Mouse (Mus musculus): ENCODE data around the gene Cd300e. TPM values are rescaled to one million over a fixed set of nuclear protein-coding genes. Genes with fewer than 3 reads are reported as not detected.
"Not testable (repeated sequence)": the region's sequence is repeated elsewhere in the genome, so short reads cannot be mapped to it uniquely, and the experiment has no call there.

Cd300e gene
- polyA plus RNA-seq, 1 experiment from 2014 or later: 1.1 TPM

- no peaks in the 10 kb centered on the region for H3K4me1 ChIP-seq (ENCODE audit: insufficient read depth)
- H3K27me3 ChIP-seq (ENCODE audit: insufficient read depth, low read length): no peaks in the 10 kb centered on the region
- no peaks in the 10 kb centered on the region for H3K36me3 ChIP-seq (replicated peaks; ENCODE audit: insufficient read depth, low read length)
- ATAC-seq (no peak), DNase-seq (no peak)
- no peak within 1 kb of the TSS for H3K4me2 ChIP-seq (ENCODE audit: low read depth, low read length)
- no peak within 1 kb of the TSS for H3K4me3 ChIP-seq (ENCODE audit: low read depth, low read length)
- WGBS (ENCODE audit: insufficient replicate concordance): 48% methylated on average over 2 of the region's 2 CpGs
- no peak for TF ChIP-seq EP300 (IDR thresholded peaks at IDR 0.05; ENCODE audit: low read depth)
- no peak for TF ChIP-seq CTCF (IDR thresholded peaks at IDR 0.05; ENCODE audit: low read depth)
- no peak within 1 kb of the TSS for H3K27ac ChIP-seq (ENCODE audit: low read depth)
- no peak within 1 kb of the TSS for H3K9ac ChIP-seq (replicated peaks)
- no peaks in the 10 kb centered on the region for H3K9me3 ChIP-seq (ENCODE audit: low read length)
Measured at GRCm38 (mm10) chr11:115048259-115048658, 13.7 kb downstream of the Cd300e start, which contains the start of gene Cd300ld3. TSS of gene Cd300ld3 (minus strand) at chr11:115048409.

GRCm38 (mm10) chr11:115037669-115038068, 24.3 kb downstream of the Cd300e start, which contains the start of gene Cd300ld5:
TSS of gene Cd300ld5 (minus strand) at chr11:115037769.
- not testable (repeated sequence) for H3K4me2 ChIP-seq (ENCODE audit: low read depth, low read length); DNase-seq; H3K27ac ChIP-seq (ENCODE audit: low read depth); H3K4me1 ChIP-seq (ENCODE audit: insufficient read depth); ATAC-seq; H3K27me3 ChIP-seq (ENCODE audit: insufficient read depth, low read length); H3K9ac ChIP-seq (replicated peaks); H3K36me3 ChIP-seq (replicated peaks; ENCODE audit: insufficient read depth, low read length); H3K9me3 ChIP-seq (ENCODE audit: low read length); H3K4me3 ChIP-seq (ENCODE audit: low read depth, low read length)
- WGBS (ENCODE audit: insufficient replicate concordance): no CpG with 5 or more reads among the region's 6 CpGs

DNA sequence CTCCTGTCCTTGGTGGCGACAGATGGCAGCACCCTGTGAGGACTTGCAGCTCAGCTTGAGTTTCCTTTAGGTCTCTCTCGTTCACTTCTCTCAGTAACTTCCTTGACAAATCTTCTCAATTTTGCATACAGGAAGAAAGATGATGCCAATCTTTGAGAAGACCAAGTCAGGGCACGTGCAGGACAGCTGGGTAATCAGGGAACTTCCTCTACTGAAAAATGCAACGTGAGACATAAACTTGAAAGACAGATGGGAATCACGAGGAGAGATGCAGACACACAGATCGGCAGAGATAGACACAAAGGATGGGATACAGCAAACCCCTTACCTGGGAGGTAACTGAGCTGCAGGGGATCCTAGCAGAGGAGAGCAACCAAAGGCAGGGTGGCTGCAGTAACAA, 35.1 kb downstream of the Cd300e start, which contains the start of gene Cd300ld4:
Gene Cd300ld4 (minus strand): TSS at position 101 of the 400 bp plus-strand sequence.
- H3K27me3 ChIP-seq (ENCODE audit: insufficient read depth, low read length); H3K9me3 ChIP-seq (ENCODE audit: low read length); DNase-seq; H3K9ac ChIP-seq (replicated peaks); H3K36me3 ChIP-seq (replicated peaks; ENCODE audit: insufficient read depth, low read length); H3K4me3 ChIP-seq (ENCODE audit: low read depth, low read length); H3K4me2 ChIP-seq (ENCODE audit: low read depth, low read length); H3K4me1 ChIP-seq (ENCODE audit: insufficient read depth); H3K27ac ChIP-seq (ENCODE audit: low read depth); ATAC-seq: not testable (repeated sequence)
- WGBS (ENCODE audit: insufficient replicate concordance): no CpG with 5 or more reads among the region's 6 CpGs

- DNase-seq; H3K27ac ChIP-seq (ENCODE audit: low read depth); H3K9ac ChIP-seq (replicated peaks); H3K36me3 ChIP-seq (replicated peaks; ENCODE audit: insufficient read depth, low read length); H3K4me3 ChIP-seq (ENCODE audit: low read depth, low read length); H3K4me2 ChIP-seq (ENCODE audit: low read depth, low read length); H3K27me3 ChIP-seq (ENCODE audit: insufficient read depth, low read length); H3K9me3 ChIP-seq (ENCODE audit: low read length); H3K4me1 ChIP-seq (ENCODE audit: insufficient read depth); ATAC-seq: not testable (repeated sequence)
- no CpG with 5 or more reads among the region's 7 CpGs for WGBS (ENCODE audit: insufficient replicate concordance)
Measured at GRCm38 (mm10) chr11:115016093-115016492, 45.9 kb downstream of the Cd300e start, which contains the start of gene Cd300ld2. TSS of gene Cd300ld2 (minus strand) at chr11:115016193.

DNA sequence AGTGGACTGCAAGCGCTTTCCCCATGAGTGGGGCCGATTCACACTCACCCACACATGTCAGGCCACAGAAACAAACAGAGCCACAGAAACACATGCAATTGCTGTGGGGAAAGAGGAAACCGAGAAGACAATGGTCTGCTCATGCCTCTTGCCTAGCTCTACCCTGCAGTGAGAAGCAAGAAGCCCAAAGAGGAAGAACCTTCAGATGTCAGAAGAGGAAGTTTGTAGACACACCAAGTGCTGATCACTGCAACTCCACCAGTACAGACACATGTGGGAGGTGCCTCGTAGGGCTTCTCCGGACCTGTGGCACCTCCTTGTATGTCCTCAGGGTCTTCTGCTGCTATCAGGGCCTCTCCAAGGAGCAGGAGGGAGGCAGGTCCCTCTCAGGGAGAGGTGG, 57.9 kb downstream of the Cd300e start:
- H3K4me2 ChIP-seq (ENCODE audit: low read depth, low read length): no peak overlapping the region
- H3K27me3 ChIP-seq (ENCODE audit: insufficient read depth, low read length): no peaks in the 10 kb centered on the region
- H3K4me3 ChIP-seq (ENCODE audit: low read depth, low read length): no peak overlapping the region
- no peaks in the 10 kb centered on the region for H3K9me3 ChIP-seq (ENCODE audit: low read length)
- peak overlapping the region; percentile 70 for H3K27ac ChIP-seq (ENCODE audit: low read depth)
- 37% methylated on average over 5 of the region's 5 CpGs for WGBS (ENCODE audit: insufficient replicate concordance)
- peak; percentile 55 for ATAC-seq
- TF ChIP-seq EP300 (IDR thresholded peaks at IDR 0.05; ENCODE audit: low read depth): no peak
- no peak for TF ChIP-seq CTCF (IDR thresholded peaks at IDR 0.05; ENCODE audit: low read depth)
- H3K4me1 ChIP-seq (ENCODE audit: insufficient read depth): 0 out of 2 replicates have a peak, but pooled peaks cover 5% of the 10 kb centered on the region
- no peak overlapping the region for H3K9ac ChIP-seq (replicated peaks)
- no peaks in the 10 kb centered on the region for H3K36me3 ChIP-seq (replicated peaks; ENCODE audit: insufficient read depth, low read length)
- peak; percentile 34 for DNase-seq

Other genes starting within 250 kb of the Cd300e start
- gene Gprc5c, start 211.0 kb downstream of the Cd300e start, polyA plus RNA-seq (2015; fragmentation: Nextera tagmentation; extraction: Ambion mirVana): 23.2 and 24.9 TPM in 2 replicates
- 7.7 and 9.7 TPM in 2 replicates for gene Cd300a, start 172.1 kb downstream of the Cd300e start, polyA plus RNA-seq (2015; fragmentation: Nextera tagmentation; extraction: Ambion mirVana)
- 1.8 and 2.5 TPM in 2 replicates for gene Cd300lb, start 127.8 kb downstream of the Cd300e start, polyA plus RNA-seq (2015; fragmentation: Nextera tagmentation; extraction: Ambion mirVana)
- gene Cd300c, start 93.0 kb downstream of the Cd300e start, polyA plus RNA-seq (2015; fragmentation: Nextera tagmentation; extraction: Ambion mirVana): 0.29 TPM in 1 of 2 replicates, not detected in the other
- gene Cd300ld, start 72.3 kb downstream of the Cd300e start, polyA plus RNA-seq (2015; fragmentation: Nextera tagmentation; extraction: Ambion mirVana): 2.2 and 2.4 TPM in 2 replicates
- 16.3 and 17.3 TPM in 2 replicates for gene Cd300c2, start 60.3 kb downstream of the Cd300e start, polyA plus RNA-seq (2015; fragmentation: Nextera tagmentation; extraction: Ambion mirVana)
- gene Cd300ld2, start 46.0 kb downstream of the Cd300e start, polyA plus RNA-seq (2015; fragmentation: Nextera tagmentation; extraction: Ambion mirVana): not detected in 2 replicates
- gene Cd300ld4, start 35.2 kb downstream of the Cd300e start, polyA plus RNA-seq (2015; fragmentation: Nextera tagmentation; extraction: Ambion mirVana): not detected in 2 replicates
- gene Cd300ld5, start 24.4 kb downstream of the Cd300e start, polyA plus RNA-seq (2015; fragmentation: Nextera tagmentation; extraction: Ambion mirVana): not detected in 2 replicates
- not detected in 2 replicates for gene Cd300ld3, start 13.8 kb downstream of the Cd300e start, polyA plus RNA-seq (2015; fragmentation: Nextera tagmentation; extraction: Ambion mirVana)
- gene Rab37, start 29.3 kb upstream of the Cd300e start, polyA plus RNA-seq (2015; fragmentation: Nextera tagmentation; extraction: Ambion mirVana): 2.5 and 3.1 TPM in 2 replicates
- 8.5 and 9.3 TPM in 2 replicates for gene Cd300lf, start 71.8 kb upstream of the Cd300e start, polyA plus RNA-seq (2015; fragmentation: Nextera tagmentation; extraction: Ambion mirVana)
- 101 and 115 TPM in 2 replicates for gene Slc9a3r1, start 101.2 kb upstream of the Cd300e start, polyA plus RNA-seq (2015; fragmentation: Nextera tagmentation; extraction: Ambion mirVana)
- 5.7 and 7.1 TPM in 2 replicates for gene Tmem104, start 125.3 kb upstream of the Cd300e start, polyA plus RNA-seq (2015; fragmentation: Nextera tagmentation; extraction: Ambion mirVana)
- gene Nat9, start 125.7 kb upstream of the Cd300e start, polyA plus RNA-seq (2015; fragmentation: Nextera tagmentation; extraction: Ambion mirVana): 16.5 and 16.7 TPM in 2 replicates
- 0.04 and 0.09 TPM in 2 replicates for gene Grin2c, start 205.1 kb upstream of the Cd300e start, polyA plus RNA-seq (2015; fragmentation: Nextera tagmentation; extraction: Ambion mirVana)
- gene Fdxr, start 214.9 kb upstream of the Cd300e start, polyA plus RNA-seq (2015; fragmentation: Nextera tagmentation; extraction: Ambion mirVana): 7.0 and 7.3 TPM in 2 replicates
- 4.6 and 4.9 TPM in 2 replicates for gene Fads6, start 235.5 kb upstream of the Cd300e start, polyA plus RNA-seq (2015; fragmentation: Nextera tagmentation; extraction: Ambion mirVana)
- not detected in 2 replicates for gene Otop2, start 245.0 kb upstream of the Cd300e start, polyA plus RNA-seq (2015; fragmentation: Nextera tagmentation; extraction: Ambion mirVana)

All from liver, postnatal 0 days (tissue).